Mouse (Mus musculus): ENCODE measurements around the gene Serping1.

Serping1 gene

DNA sequence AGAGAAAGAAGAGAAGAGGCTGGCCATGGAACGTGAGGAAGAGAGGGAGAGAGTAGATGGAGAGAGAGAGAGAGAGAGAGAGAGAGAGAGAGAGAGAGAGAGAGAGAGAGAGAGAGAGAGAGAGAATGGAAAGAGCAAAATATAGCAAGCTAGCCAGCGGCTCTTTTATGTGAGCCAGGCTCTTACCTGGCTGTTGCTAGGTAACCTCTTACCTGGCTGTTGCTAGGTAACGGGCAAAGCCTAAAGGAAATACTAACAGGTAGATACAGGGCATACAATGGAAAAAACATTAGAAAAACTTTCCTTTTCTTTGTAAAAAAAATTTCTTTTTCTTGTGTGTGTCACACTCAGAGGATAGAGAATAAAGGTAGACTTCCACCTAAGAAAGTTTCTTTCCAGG, 2.5 kb upstream of the Serping1 start:
- 76% methylated on average over 3 of the region's 3 CpGs for WGBS

DNA sequence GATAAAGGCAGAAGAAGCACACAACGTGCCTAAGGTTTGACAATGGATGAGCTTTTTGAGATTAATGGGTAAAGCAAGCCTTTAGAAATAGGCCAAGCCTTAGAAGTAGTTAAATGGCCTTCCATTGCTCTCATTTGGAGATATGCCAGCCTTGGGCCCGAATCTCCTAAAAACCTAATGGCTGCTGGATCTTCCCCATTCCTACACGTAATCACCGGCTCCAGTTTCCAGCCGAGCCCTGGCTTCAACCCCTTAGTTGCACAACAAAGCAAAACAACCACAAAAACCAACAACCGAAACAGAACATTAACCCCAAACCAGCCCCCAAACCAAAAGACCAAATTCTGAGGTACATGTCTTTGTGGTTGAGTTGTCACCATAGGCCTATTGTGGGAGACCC, 421 bp upstream of the Serping1 start:
- WGBS, result 73% methylated on average over 6 of the region's 6 CpGs

- WGBS, result 18% methylated on average over 14 of the region's 15 CpGs
Measured at GRCm38 (mm10) chr2:84774751-84775150, 493 bp downstream of the Serping1 start.

DNA sequence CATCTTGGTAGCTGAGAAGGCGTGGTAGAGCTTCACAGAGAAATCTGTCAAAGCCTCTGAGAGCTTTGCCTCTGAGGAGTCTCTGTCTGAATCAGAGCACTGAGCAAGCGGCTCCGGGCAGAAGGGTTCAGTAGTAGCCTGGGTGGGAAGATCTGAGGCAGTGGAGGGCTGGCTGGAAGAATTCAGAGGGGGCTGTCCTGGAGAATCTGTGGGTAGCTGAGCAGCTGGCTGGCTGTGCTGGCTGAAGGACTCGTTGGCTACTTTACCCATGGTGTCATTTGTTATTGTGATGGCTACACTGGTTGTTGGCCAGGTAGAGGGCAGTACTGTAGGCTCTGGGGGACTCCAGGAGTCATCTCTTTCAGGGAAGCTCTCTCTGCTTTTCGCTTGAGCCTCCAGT, 2.0 kb downstream of the Serping1 start:
- WGBS, result 83% methylated on average over 5 of the region's 5 CpGs

DNA sequence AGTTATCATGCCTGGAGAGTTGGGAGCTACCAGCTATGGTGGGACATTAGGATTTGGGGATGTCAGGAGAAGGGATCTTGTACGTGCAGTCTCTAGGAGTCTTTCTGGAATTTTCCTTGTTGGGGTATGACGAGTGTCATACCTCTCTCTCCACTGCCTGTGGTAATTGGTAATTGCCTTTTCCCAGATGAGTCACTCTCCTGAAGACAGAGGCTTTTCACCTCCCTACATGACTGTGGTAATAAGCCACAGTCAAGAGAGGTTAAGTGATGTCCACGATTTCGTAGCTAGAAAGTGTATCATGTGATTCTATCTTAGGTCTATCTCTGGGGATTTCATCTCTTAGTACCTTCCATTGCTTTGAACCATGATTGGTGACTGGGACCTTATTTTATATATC, 2.8 kb downstream of the Serping1 start:
- 92% methylated on average over 4 of the region's 4 CpGs for WGBS

DNA sequence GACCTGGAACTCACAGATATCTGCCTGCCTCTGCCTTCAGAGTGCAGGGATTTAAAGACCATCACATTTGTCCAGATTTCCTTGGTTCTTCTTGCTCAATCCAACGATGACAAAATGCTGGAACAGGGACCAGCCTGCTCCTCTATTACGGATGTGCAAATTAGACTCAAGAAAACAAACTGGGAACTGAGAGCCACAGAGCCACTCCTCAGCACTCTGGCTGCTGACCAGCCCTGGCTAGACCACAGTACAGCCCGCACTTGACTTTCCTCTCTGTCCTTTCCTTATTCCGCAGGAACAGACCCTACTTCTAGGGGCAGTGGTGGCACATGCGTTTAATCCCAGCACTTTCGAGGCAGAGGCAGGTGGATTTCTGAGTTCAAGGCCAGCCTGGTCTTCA, 4.7 kb downstream of the Serping1 start:
- WGBS, result 70% methylated on average over 6 of the region's 6 CpGs

GRCm38 (mm10) chr2:84762818-84763217, 12.4 kb downstream of the Serping1 start:
- WGBS, result 67% methylated on average over 1 of the region's 1 CpGs

- WGBS, result 60% methylated on average over 4 of the region's 4 CpGs
Measured at GRCm38 (mm10) chr2:84762295-84762694, 12.9 kb downstream of the Serping1 start.

DNA sequence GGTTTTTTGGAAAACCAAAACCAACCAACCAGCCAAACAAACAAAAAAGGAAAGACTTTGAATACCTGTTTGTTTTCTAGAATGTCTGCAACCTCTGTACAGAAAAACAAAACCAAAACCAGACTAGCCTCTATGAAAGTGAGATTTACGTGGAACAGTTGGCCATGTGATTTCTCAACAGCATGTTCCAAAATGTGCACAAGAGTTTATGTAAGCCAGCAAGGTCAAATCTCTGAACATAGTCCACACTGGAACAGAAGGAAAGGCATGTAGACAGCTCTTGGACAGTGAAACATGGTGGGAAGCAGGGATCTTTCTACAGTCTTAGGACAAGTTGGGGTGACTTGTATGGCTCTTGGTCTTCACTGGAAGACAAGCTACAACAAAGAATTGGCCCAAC, 13.4 kb downstream of the Serping1 start:
- 87% methylated on average over 1 of the region's 1 CpGs for WGBS

- 84% methylated on average over 3 of the region's 3 CpGs for WGBS
Measured at GRCm38 (mm10) chr2:84761309-84761708, 13.9 kb downstream of the Serping1 start.

- WGBS, result 74% methylated on average over 8 of the region's 8 CpGs
Measured at GRCm38 (mm10) chr2:84760777-84761176, 14.5 kb downstream of the Serping1 start.

GRCm38 (mm10) chr2:84758542-84759127, 16.6 kb downstream of the Serping1 start:
- 7% methylated on average over 2 of the region's 2 CpGs for WGBS

DNA sequence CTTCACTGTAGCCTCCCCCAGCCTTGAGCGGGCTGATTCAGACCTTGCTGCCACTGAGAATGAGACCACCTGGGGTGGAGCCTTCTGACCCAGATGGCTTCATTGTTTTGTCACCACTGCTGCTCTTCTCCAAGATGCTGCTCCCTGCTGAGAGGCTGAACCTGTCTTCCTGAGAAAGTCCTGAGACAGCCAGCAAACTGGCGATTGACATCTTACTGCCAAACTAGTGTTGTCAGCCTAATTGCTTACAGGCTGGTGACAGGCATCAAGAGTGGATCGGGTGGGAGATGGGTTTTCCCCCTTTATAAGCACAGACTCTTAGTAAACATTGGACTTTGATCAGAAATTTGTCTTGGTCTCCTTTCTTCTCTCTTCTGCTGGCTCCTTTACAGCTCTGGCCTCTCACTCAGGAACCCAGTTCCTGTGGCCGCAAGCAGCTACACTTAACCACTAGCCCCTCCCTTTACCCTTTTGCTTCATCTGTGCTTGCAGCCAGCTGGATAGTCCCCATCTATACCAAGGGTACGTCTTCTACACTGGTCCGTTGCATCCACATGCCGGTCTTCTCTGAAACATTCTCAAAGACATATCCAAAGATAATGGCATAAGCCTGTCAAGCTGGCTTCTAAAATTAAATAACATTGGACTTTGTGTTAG, 18.1 kb downstream of the Serping1 start:
- 74% methylated on average over 7 of the region's 7 CpGs for WGBS

- WGBS, result 89% methylated on average over 5 of the region's 5 CpGs
Measured at GRCm38 (mm10) chr2:84756245-84756644, 19.0 kb downstream of the Serping1 start.

DNA sequence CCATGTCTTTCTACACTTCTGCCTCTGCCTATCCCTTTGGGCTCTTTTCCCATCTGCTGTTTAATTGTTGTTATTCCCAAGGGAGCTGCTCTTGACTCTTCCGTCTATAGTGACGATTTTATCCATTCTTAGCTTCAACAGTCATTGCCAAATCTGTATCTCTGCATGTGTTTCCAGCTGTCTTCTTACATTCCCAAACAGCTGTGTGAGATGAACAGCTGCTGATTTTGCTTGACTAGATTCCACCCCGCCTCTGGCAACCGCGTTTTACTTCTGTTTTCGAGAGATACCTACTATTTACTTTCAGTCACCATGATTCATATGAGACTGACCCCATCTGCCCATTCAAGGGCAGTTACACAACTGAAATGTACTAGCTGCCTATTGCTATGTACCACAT, 25.1 kb downstream of the Serping1 start:
- WGBS, result 71% methylated on average over 6 of the region's 6 CpGs

GRCm38 (mm10) chr2:84744126-84744525, 31.1 kb downstream of the Serping1 start:
- WGBS, result 12% methylated on average over 10 of the region's 10 CpGs

DNA sequence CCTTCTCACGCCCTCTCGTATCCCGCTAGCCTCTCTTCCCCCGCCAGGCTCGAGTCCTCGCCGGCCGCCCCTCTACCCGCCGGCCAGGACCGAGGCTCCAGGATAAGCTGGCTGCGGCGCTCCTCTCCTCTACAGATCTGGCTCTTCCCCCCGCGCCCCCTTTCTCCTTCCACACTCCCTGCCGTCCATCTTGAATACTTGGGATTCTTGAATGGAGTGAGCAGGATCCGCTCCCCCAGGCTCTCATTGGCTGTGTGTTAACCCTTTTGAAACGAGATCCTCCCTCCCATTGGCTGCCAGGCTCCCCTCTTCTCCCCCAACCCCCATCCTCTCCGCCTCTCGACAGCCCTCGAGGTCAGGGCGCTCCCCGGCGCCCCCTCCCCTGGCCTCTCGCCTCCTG, 31.7 kb downstream of the Serping1 start, which contains the start of gene Gm19426:
Gm19426 (minus strand) TSS at position 95 of the 400 bp plus-strand sequence.
- WGBS, result 2% methylated on average over 25 of the region's 25 CpGs

DNA sequence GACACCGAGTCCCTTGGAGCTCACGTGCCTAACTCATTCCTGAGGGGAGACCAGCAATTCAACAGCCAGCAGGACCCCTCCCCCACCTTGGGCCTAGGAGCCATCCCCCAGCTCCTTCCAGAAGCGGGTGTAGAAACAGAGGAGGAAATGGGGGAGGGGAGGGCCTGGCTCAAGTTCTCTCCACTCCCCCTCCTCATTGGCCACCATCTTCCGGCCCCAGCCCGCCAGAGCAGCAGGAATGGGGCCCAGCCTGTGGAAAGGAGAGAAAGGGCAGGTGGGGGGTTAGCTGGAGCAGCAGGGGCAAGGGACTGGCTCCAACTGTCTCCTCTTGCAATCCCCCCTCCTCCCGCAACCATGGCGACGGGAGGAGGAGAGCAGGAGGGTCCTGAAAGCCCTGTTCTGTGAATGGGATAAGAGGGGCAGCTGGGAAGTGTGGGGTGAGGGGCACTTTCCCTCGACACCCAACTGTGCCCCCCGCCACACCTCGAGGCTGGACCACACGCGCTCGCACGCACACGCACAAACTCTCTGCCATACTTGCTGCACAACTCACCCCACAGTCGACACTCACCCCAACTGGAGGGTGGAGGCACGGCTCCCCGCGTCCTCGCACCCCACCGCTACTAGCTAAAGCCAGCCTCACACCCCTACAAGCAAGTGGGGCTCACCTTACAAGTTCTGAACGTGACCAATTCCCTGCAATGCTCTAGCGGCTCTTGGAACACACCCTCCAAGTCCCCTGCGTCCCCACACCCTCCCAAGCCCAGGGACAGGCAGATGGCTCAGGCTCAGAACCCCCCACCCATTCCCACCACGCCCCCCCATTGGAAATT, 32.6 kb downstream of the Serping1 start:
- 4% methylated on average over 26 of the region's 26 CpGs for WGBS

GRCm38 (mm10) chr2:84741841-84742450, 33.3 kb downstream of the Serping1 start:
- WGBS, result 43% methylated on average over 5 of the region's 5 CpGs

DNA sequence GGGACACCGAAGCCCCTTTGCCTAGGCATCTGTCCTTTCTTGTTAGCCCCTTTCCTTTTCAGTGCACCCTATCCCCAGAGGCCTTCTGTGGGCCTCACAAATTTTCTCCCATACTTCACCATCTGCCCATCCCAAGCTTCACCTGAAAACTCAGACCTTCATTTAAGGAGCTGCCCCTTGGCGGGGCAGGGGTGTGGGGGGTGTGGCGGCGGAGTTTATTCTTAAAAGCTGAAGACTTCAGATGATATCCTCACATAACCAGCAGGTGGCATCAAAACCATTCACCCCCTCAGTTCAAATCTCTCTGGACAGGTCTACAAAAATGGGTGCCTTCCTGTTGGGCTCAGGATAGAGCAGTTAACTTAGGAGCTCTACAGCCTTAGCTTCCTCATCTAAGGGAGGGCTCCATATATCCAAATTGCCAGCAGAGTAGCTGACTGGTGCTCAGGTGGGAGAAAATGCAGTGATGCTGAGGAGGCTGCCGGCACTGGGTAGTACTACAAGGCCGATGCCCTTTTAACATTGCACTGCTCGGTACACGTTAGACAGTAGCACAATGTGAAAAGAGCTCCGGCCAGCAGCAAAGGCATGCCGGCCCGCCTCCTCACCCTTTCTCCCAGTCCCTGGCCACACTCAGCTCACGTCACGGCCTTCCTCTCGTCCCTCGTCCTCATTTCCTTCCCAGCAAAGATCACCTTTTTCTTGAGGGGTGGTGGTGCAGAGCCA, 34.5 kb downstream of the Serping1 start:
- 69% methylated on average over 15 of the region's 15 CpGs for WGBS

GRCm38 (mm10) chr2:84738271-84738911, 36.9 kb downstream of the Serping1 start:
- WGBS, result 35% methylated on average over 12 of the region's 12 CpGs
